Mouse (Mus musculus): Measurements from ENCODE around the gene Srcap. TPM values are rescaled to one million over a fixed set of nuclear protein-coding genes. Genes with fewer than 3 reads are reported as not detected.

Srcap gene
- polyA plus RNA-seq, 1 experiment from 2014 or later = 51.5 TPM

GRCm38 (mm10) chr7:127560580-127560979, 48.8 kb downstream of the Srcap start:
- Histone ChIP-seq H3K9me3 (ENCODE audit: control insufficient read depth, low read length) (no peaks in the 10 kb centered on the region), H3K36me3 (ENCODE audit: control insufficient read depth, insufficient read depth) (peaks cover 43% of the 10 kb centered on the region), H3K9ac (replicated peaks; ENCODE audit: low read depth, low read length) (no peak overlapping the region), H3K27me3 (replicated peaks; ENCODE audit: control insufficient read depth, insufficient read depth, low read length) (no peaks in the 10 kb centered on the region), H3K4me3 (replicated peaks; ENCODE audit: low read length) (no peak overlapping the region), H3K27ac (ENCODE audit: low read length) (no peak overlapping the region), H3K4me2 (ENCODE audit: low read length) (no peak overlapping the region), H3K4me1 (replicated peaks; ENCODE audit: control insufficient read depth, insufficient read depth, low read length) (no peaks in the 10 kb centered on the region)
- no peak for ATAC-seq
- 92% methylated on average over 11 of the region's 11 CpGs for WGBS

GRCm38 (mm10) chr7:127561340-127561858, 49.6 kb downstream of the Srcap start, which contains the start of gene Tmem265:
Tmem265 (plus strand) TSS chr7:127561390.
- H3K4me2 ChIP-seq (ENCODE audit: low read length) = no peak within 1 kb of the TSS
- no peak within 1 kb of the TSS for H3K9ac ChIP-seq (replicated peaks; ENCODE audit: low read depth, low read length)
- no peak for ATAC-seq
- WGBS = 93% methylated on average over 5 of the region's 5 CpGs
- H3K27ac ChIP-seq (ENCODE audit: low read length) = no peak within 1 kb of the TSS
- H3K36me3 ChIP-seq (ENCODE audit: control insufficient read depth, insufficient read depth) = peaks cover 37% of the 10 kb centered on the region
- H3K4me1 ChIP-seq (replicated peaks; ENCODE audit: control insufficient read depth, insufficient read depth, low read length) = no peaks in the 10 kb centered on the region
- H3K9me3 ChIP-seq (ENCODE audit: control insufficient read depth, low read length) = no peaks in the 10 kb centered on the region
- no peak within 1 kb of the TSS for H3K4me3 ChIP-seq (replicated peaks; ENCODE audit: low read length)
- H3K27me3 ChIP-seq (replicated peaks; ENCODE audit: control insufficient read depth, insufficient read depth, low read length) = no peaks in the 10 kb centered on the region

- Histone ChIP-seq H3K27ac (ENCODE audit: low read length) (no peak overlapping the region), H3K9me3 (ENCODE audit: control insufficient read depth, low read length) (no peaks in the 10 kb centered on the region), H3K4me3 (replicated peaks; ENCODE audit: low read length) (no peak overlapping the region), H3K9ac (replicated peaks; ENCODE audit: low read depth, low read length) (no peak overlapping the region), H3K27me3 (replicated peaks; ENCODE audit: control insufficient read depth, insufficient read depth, low read length) (no peaks in the 10 kb centered on the region), H3K4me2 (ENCODE audit: low read length) (no peak overlapping the region), H3K4me1 (replicated peaks; ENCODE audit: control insufficient read depth, insufficient read depth, low read length) (no peaks in the 10 kb centered on the region), H3K36me3 (ENCODE audit: control insufficient read depth, insufficient read depth) (peaks cover 14% of the 10 kb centered on the region)
- ATAC-seq = no peak
- WGBS = 71% methylated on average over 6 of the region's 6 CpGs
Observed at GRCm38 (mm10) chr7:127564381-127565150, 52.8 kb downstream of the Srcap start.

GRCm38 (mm10) chr7:127572895-127573471, 61.2 kb downstream of the Srcap start, which contains the start of gene Phkg2:
Phkg2 (plus strand) TSS chr7:127573340.
- Histone ChIP-seq H3K4me2 (ENCODE audit: low read length) (peak within 1 kb of the TSS; percentile 89), H3K36me3 (ENCODE audit: control insufficient read depth, insufficient read depth) (no peaks in the 10 kb centered on the region), H3K9me3 (ENCODE audit: control insufficient read depth, low read length) (no peaks in the 10 kb centered on the region), H3K4me1 (replicated peaks; ENCODE audit: control insufficient read depth, insufficient read depth, low read length) (peaks cover 22% of the 10 kb centered on the region), H3K27me3 (replicated peaks; ENCODE audit: control insufficient read depth, insufficient read depth, low read length) (no peaks in the 10 kb centered on the region), H3K9ac (replicated peaks; ENCODE audit: low read depth, low read length) (peak within 1 kb of the TSS; percentile 73), H3K27ac (ENCODE audit: low read length) (peak within 1 kb of the TSS; percentile 63), H3K4me3 (replicated peaks; ENCODE audit: low read length) (peak within 1 kb of the TSS; percentile 66)
- peak; percentile 99 for ATAC-seq
- under 1% methylated on average over 17 of the region's 17 CpGs for WGBS

GRCm38 (mm10) chr7:127573503-127574008, 61.8 kb downstream of the Srcap start:
- Histone ChIP-seq H3K27me3 (replicated peaks; ENCODE audit: control insufficient read depth, insufficient read depth, low read length) (no peaks in the 10 kb centered on the region), H3K36me3 (ENCODE audit: control insufficient read depth, insufficient read depth) (no peaks in the 10 kb centered on the region), H3K9me3 (ENCODE audit: control insufficient read depth, low read length) (no peaks in the 10 kb centered on the region), H3K9ac (replicated peaks; ENCODE audit: low read depth, low read length) (peak overlapping the region; percentile 73), H3K4me3 (replicated peaks; ENCODE audit: low read length) (peak overlapping the region; percentile 66), H3K27ac (ENCODE audit: low read length) (0 out of 2 replicates have a peak overlapping the region, but pooled peaks have one; percentile 5), H3K4me2 (ENCODE audit: low read length) (peak overlapping the region; percentile 89), H3K4me1 (replicated peaks; ENCODE audit: control insufficient read depth, insufficient read depth, low read length) (peaks cover 22% of the 10 kb centered on the region)
- ATAC-seq = peak; percentile 69
- WGBS = 1% methylated on average over 24 of the region's 28 CpGs

GRCm38 (mm10) chr7:127574115-127574514, 62.3 kb downstream of the Srcap start:
- no peak for ATAC-seq
- no peak overlapping the region for H3K27ac ChIP-seq (ENCODE audit: low read length)

GRCm38 (mm10) chr7:127583260-127583659, 71.5 kb downstream of the Srcap start:
- H3K27me3 ChIP-seq (replicated peaks; ENCODE audit: control insufficient read depth, insufficient read depth, low read length) = no peaks in the 10 kb centered on the region
- peaks cover 15% of the 10 kb centered on the region for H3K36me3 ChIP-seq (ENCODE audit: control insufficient read depth, insufficient read depth)
- WGBS = 90% methylated on average over 6 of the region's 6 CpGs
- no peak overlapping the region for H3K9ac ChIP-seq (replicated peaks; ENCODE audit: low read depth, low read length)
- H3K27ac ChIP-seq (ENCODE audit: low read length) = no peak overlapping the region
- peaks cover 9% of the 10 kb centered on the region for H3K4me1 ChIP-seq (replicated peaks; ENCODE audit: control insufficient read depth, insufficient read depth, low read length)
- no peak overlapping the region for H3K4me2 ChIP-seq (ENCODE audit: low read length)
- ATAC-seq = no peak
- no peaks in the 10 kb centered on the region for H3K9me3 ChIP-seq (ENCODE audit: control insufficient read depth, low read length)
- no peak overlapping the region for H3K4me3 ChIP-seq (replicated peaks; ENCODE audit: low read length)

More at GRCm38 (mm10) chr7:127574115-127574514, 62.3 kb downstream of the Srcap start:
- H3K4me2 ChIP-seq (ENCODE audit: low read length) = peak overlapping the region; percentile 89
- peaks cover 22% of the 10 kb centered on the region for H3K4me1 ChIP-seq (replicated peaks; ENCODE audit: control insufficient read depth, insufficient read depth, low read length)
- H3K9me3 ChIP-seq (ENCODE audit: control insufficient read depth, low read length) = no peaks in the 10 kb centered on the region
- whole genome bisulfite sequencing = 17% methylated on average over 7 of the region's 7 CpGs
- H3K9ac ChIP-seq (replicated peaks; ENCODE audit: low read depth, low read length) = peak overlapping the region; percentile 73
- H3K36me3 ChIP-seq (ENCODE audit: control insufficient read depth, insufficient read depth) = no peaks in the 10 kb centered on the region
- no peaks in the 10 kb centered on the region for H3K27me3 ChIP-seq (replicated peaks; ENCODE audit: control insufficient read depth, insufficient read depth, low read length)
- H3K4me3 ChIP-seq (replicated peaks; ENCODE audit: low read length) = peak overlapping the region; percentile 66

- H3K27me3 ChIP-seq (replicated peaks; ENCODE audit: control insufficient read depth, insufficient read depth, low read length) = no peaks in the 10 kb centered on the region
- peaks cover 19% of the 10 kb centered on the region for H3K4me1 ChIP-seq (replicated peaks; ENCODE audit: control insufficient read depth, insufficient read depth, low read length)
- no peak overlapping the region for H3K27ac ChIP-seq (ENCODE audit: low read length)
- H3K9me3 ChIP-seq (ENCODE audit: control insufficient read depth, low read length) = no peaks in the 10 kb centered on the region
- WGBS = 93% methylated on average over 7 of the region's 7 CpGs
- no peak overlapping the region for H3K4me3 ChIP-seq (replicated peaks; ENCODE audit: low read length)
- H3K4me2 ChIP-seq (ENCODE audit: low read length) = no peak overlapping the region
- no peak overlapping the region for H3K9ac ChIP-seq (replicated peaks; ENCODE audit: low read depth, low read length)
- no peak for ATAC-seq
- peaks cover 14% of the 10 kb centered on the region for H3K36me3 ChIP-seq (ENCODE audit: control insufficient read depth, insufficient read depth)
Observed at GRCm38 (mm10) chr7:127585031-127585430, 73.2 kb downstream of the Srcap start.

- H3K36me3 ChIP-seq (ENCODE audit: control insufficient read depth, insufficient read depth) = peaks cover 13% of the 10 kb centered on the region
- no peak overlapping the region for H3K4me3 ChIP-seq (replicated peaks; ENCODE audit: low read length)
- peaks cover 19% of the 10 kb centered on the region for H3K4me1 ChIP-seq (replicated peaks; ENCODE audit: control insufficient read depth, insufficient read depth, low read length)
- no peaks in the 10 kb centered on the region for H3K9me3 ChIP-seq (ENCODE audit: control insufficient read depth, low read length)
- no peak overlapping the region for H3K9ac ChIP-seq (replicated peaks; ENCODE audit: low read depth, low read length)
- no peak overlapping the region for H3K27ac ChIP-seq (ENCODE audit: low read length)
- H3K4me2 ChIP-seq (ENCODE audit: low read length) = no peak overlapping the region
- no peak for ATAC-seq
- no peaks in the 10 kb centered on the region for H3K27me3 ChIP-seq (replicated peaks; ENCODE audit: control insufficient read depth, insufficient read depth, low read length)
- 95% methylated on average over 6 of the region's 6 CpGs for WGBS
Observed at GRCm38 (mm10) chr7:127586149-127586548, 74.4 kb downstream of the Srcap start.

Data from forebrain, embryonic 16.5 days (tissue).